Mouse (Mus musculus): ENCODE measurements around the gene Stum. TPM values are rescaled to one million over a fixed set of nuclear protein-coding genes. Genes with fewer than 3 reads are reported as not detected.

The Stum gene
- polyA plus RNA-seq (2012; rRNA removed), result 0.04 and 0.06 TPM in 2 replicates

DNA sequence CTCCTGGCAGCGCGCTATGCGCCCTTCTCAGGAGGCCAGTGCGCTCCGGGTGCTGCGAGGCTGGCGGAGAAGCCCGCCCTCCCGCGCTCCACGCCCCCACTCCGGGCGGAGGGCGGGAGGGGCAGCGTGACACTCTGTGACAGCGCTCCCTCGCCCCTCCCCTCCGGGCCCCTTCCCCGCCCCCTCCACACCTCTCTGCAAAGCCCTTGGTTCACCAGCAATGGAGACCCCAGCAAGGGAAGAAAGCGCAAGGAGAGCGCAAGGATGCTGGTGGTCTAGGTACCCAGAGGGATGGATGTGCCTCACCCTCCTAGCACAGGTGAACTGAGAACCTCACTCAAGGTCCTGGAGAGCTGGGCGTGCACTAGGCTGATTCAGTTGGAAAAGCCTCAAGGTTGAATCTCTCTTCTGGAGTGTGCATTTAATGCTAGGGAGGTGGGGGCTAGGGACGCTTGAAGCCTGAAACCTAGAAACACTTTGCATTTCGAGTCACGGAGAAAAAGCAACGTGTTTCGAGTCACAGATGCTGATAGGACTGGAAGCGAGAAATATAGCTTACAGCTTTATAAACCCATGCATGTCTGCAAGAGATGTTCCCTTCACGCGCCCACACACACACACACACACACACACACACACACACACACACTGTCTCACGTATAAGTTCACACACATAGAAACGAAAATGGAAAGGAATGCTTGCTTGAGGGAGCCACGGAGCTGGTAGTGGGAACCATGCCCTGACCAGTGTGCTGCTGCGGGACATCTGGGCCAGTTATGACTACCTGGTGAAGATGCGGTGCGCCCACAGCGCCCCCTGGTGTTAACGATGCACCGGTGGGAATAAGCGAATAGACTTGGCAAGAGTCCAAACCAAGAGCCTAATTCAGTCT lies at the start of gene Stum:
TSS of gene Stum (minus strand) at position 106 of the 893 bp plus-strand sequence.

Other genes with a start within 250 kb of the Stum start
- 36.2 and 37.0 TPM in 2 replicates for gene Psen2, start 220.1 kb downstream of the Stum start, polyA plus RNA-seq (2012; rRNA removed)
- gene Itpkb, start 153.0 kb downstream of the Stum start, polyA plus RNA-seq (2012; rRNA removed), result 1.6 and 1.9 TPM in 2 replicates
- gene Parp1, start 85.4 kb upstream of the Stum start, polyA plus RNA-seq (2012; rRNA removed), result 25.1 and 27.9 TPM in 2 replicates
- 4.1 and 5.1 TPM in 2 replicates for gene Lin9, start 157.6 kb upstream of the Stum start, polyA plus RNA-seq (2012; rRNA removed)
- gene Mixl1, start 213.5 kb upstream of the Stum start, polyA plus RNA-seq (2012; rRNA removed), result 0.01 TPM in 1 of 2 replicates, not detected in the other
- gene Acbd3, start 242.5 kb upstream of the Stum start, polyA plus RNA-seq (2012; rRNA removed), result 12.1 and 13.3 TPM in 2 replicates

Data from liver, embryonic 18 days (tissue).